Mouse (Mus musculus): ENCODE data around the gene Rp9. TPM values are rescaled to one million over a fixed set of nuclear protein-coding genes. Genes with fewer than 3 reads are reported as not detected.

Gene Rp9
- polyA plus RNA-seq, 2 experiments = 32.5 to 34.1 TPM

GRCm38 (mm10) chr9:22399021-22399420 is 70.5 kb downstream of the Rp9 start:
- H3K9me3 ChIP-seq (ENCODE audit: control insufficient read depth, low read length) = no peaks in the 10 kb centered on the region

GRCm38 (mm10) chr9:22394725-22395124 is 74.8 kb downstream of the Rp9 start:
- Histone ChIP-seq H3K9ac (replicated peaks) (no peak overlapping the region), H3K9me3 (ENCODE audit: control insufficient read depth, low read length) (no peaks in the 10 kb centered on the region), H3K4me2 (ENCODE audit: low read depth) (no peak overlapping the region), H3K4me3 (ENCODE audit: insufficient read depth in 1 of 2, low read depth in 2 of 2, low read length in 2 of 2) (no peak overlapping the region), H3K27ac (no peak overlapping the region), H3K27me3 (ENCODE audit: control insufficient read depth, insufficient read depth, low read length) (no peaks in the 10 kb centered on the region), H3K4me1 (replicated peaks; ENCODE audit: control insufficient read depth in 2 of 2, insufficient read depth in 2 of 2, low read length in 1 of 2) (peaks cover 8 to 10% of the 10 kb centered on the region in 2 experiments), H3K36me3 (replicated peaks; ENCODE audit: control insufficient read depth, insufficient read depth, low read depth) (no peaks in the 10 kb centered on the region)
- ATAC-seq (ENCODE audit: insufficient read depth) (no peak), DNase-seq (ENCODE audit: low read depth in 3 of 3, low spot score in 3 of 3) (no peak)
- 50% methylated on average over 2 of the region's 2 CpGs for whole genome bisulfite sequencing (ENCODE audit: insufficient replicate concordance)
- no peak for TF ChIP-seq EP300 (IDR thresholded peaks at IDR 0.05; ENCODE audit: low read depth)
- TF ChIP-seq CTCF (IDR thresholded peaks at IDR 0.05; ENCODE audit: low read depth) = no peak

More at GRCm38 (mm10) chr9:22399021-22399420, 70.5 kb downstream of the Rp9 start:
- Histone ChIP-seq H3K4me2 (ENCODE audit: low read depth) (no peak overlapping the region), H3K9ac (replicated peaks) (no peak overlapping the region), H3K27me3 (ENCODE audit: control insufficient read depth, insufficient read depth, low read length) (no peaks in the 10 kb centered on the region), H3K4me1 (replicated peaks; ENCODE audit: control insufficient read depth in 2 of 2, insufficient read depth in 2 of 2, low read length in 1 of 2) (no peaks in the 10 kb centered on the region), H3K36me3 (replicated peaks; ENCODE audit: control insufficient read depth, insufficient read depth, low read depth) (no peaks in the 10 kb centered on the region), H3K4me3 (ENCODE audit: insufficient read depth in 1 of 2, low read depth in 2 of 2, low read length in 2 of 2) (no peak overlapping the region), H3K27ac (no peak overlapping the region)
- DNase-seq (ENCODE audit: low read depth in 3 of 3, low spot score in 3 of 3) (no peak), ATAC-seq (ENCODE audit: insufficient read depth) (no peak)
- TF ChIP-seq EP300 (IDR thresholded peaks at IDR 0.05; ENCODE audit: low read depth) (no peak), CTCF (IDR thresholded peaks at IDR 0.05; ENCODE audit: low read depth) (no peak)
- WGBS (ENCODE audit: insufficient replicate concordance) = 60% methylated on average over 4 of the region's 4 CpGs

- Histone ChIP-seq H3K4me1 (replicated peaks; ENCODE audit: control insufficient read depth in 2 of 2, insufficient read depth in 2 of 2, low read length in 1 of 2) (peaks cover 22 to 23% of the 10 kb centered on the region in 2 experiments), H3K27ac (no peak overlapping the region), H3K9ac (replicated peaks) (no peak overlapping the region), H3K4me2 (ENCODE audit: low read depth) (no peak overlapping the region; the same call in 1 of the 2 replicates), H3K36me3 (replicated peaks; ENCODE audit: control insufficient read depth, insufficient read depth, low read depth) (peaks cover 6% of the 10 kb centered on the region), H3K9me3 (ENCODE audit: control insufficient read depth, low read length) (no peaks in the 10 kb centered on the region), H3K4me3 (ENCODE audit: insufficient read depth in 1 of 2, low read depth in 2 of 2, low read length in 2 of 2) (no peak overlapping the region), H3K27me3 (ENCODE audit: control insufficient read depth, insufficient read depth, low read length) (no peaks in the 10 kb centered on the region)
- TF ChIP-seq CTCF (IDR thresholded peaks at IDR 0.05; ENCODE audit: low read depth) = no peak
- no peak for TF ChIP-seq EP300 (IDR thresholded peaks at IDR 0.05; ENCODE audit: low read depth)
- no peak for ATAC-seq (ENCODE audit: insufficient read depth)
- WGBS (ENCODE audit: insufficient replicate concordance) = 65% methylated on average over 5 of the region's 5 CpGs
- no peak for DNase-seq (ENCODE audit: low read depth in 3 of 3, low spot score in 3 of 3)
These were observed 79.2 kb downstream of the Rp9 start for GRCm38 (mm10) chr9:22390390-22390789.

GRCm38 (mm10) chr9:22389736-22390245 is 79.8 kb downstream of the Rp9 start:
- H3K4me1 ChIP-seq (replicated peaks; ENCODE audit: control insufficient read depth in 2 of 2, insufficient read depth in 2 of 2, low read length in 1 of 2) = peaks cover 22 to 24% of the 10 kb centered on the region in 2 experiments
- ATAC-seq (ENCODE audit: insufficient read depth) = no peak
- peak overlapping the region; percentile 88 for H3K4me2 ChIP-seq (ENCODE audit: low read depth)
- H3K27me3 ChIP-seq (ENCODE audit: control insufficient read depth, insufficient read depth, low read length) = no peaks in the 10 kb centered on the region
- no peaks in the 10 kb centered on the region for H3K9me3 ChIP-seq (ENCODE audit: control insufficient read depth, low read length)
- WGBS (ENCODE audit: insufficient replicate concordance) = 40% methylated on average over 6 of the region's 6 CpGs
- H3K27ac ChIP-seq = peak overlapping the region; percentile 75
- TF ChIP-seq EP300 (IDR thresholded peaks at IDR 0.05; ENCODE audit: low read depth) = no peak
- TF ChIP-seq CTCF (IDR thresholded peaks at IDR 0.05; ENCODE audit: low read depth) = no peak
- H3K9ac ChIP-seq (replicated peaks) = peak overlapping the region; percentile 78
- H3K4me3 ChIP-seq (ENCODE audit: insufficient read depth in 1 of 2, low read depth in 2 of 2, low read length in 2 of 2) = peak overlapping the region; percentile 67 to 98; a peak in 3 of 4 replicates
- H3K36me3 ChIP-seq (replicated peaks; ENCODE audit: control insufficient read depth, insufficient read depth, low read depth) = peaks cover 7% of the 10 kb centered on the region
- no peak for DNase-seq (ENCODE audit: low read depth in 3 of 3, low spot score in 3 of 3)

GRCm38 (mm10) chr9:22389021-22389476 is 80.5 kb downstream of the Rp9 start, which contains the start of gene Anln:
TSS of gene Anln (minus strand) at chr9:22389188.
- Histone ChIP-seq H3K4me1 (replicated peaks; ENCODE audit: control insufficient read depth in 2 of 2, insufficient read depth in 2 of 2, low read length in 1 of 2) (peaks cover 24% of the 10 kb centered on the region in 2 experiments), H3K4me2 (ENCODE audit: low read depth) (peak within 1 kb of the TSS; percentile 88), H3K27me3 (ENCODE audit: control insufficient read depth, insufficient read depth, low read length) (no peaks in the 10 kb centered on the region), H3K9me3 (ENCODE audit: control insufficient read depth, low read length) (no peaks in the 10 kb centered on the region), H3K4me3 (ENCODE audit: insufficient read depth in 1 of 2, low read depth in 2 of 2, low read length in 2 of 2) (peak within 1 kb of the TSS; percentile 86 to 98), H3K27ac (peak within 1 kb of the TSS; percentile 94), H3K9ac (replicated peaks) (peak within 1 kb of the TSS; percentile 99), H3K36me3 (replicated peaks; ENCODE audit: control insufficient read depth, insufficient read depth, low read depth) (peaks cover 10% of the 10 kb centered on the region)
- peak; percentile 88 to 91 (median 90) for DNase-seq (ENCODE audit: low read depth in 3 of 3, low spot score in 3 of 3)
- WGBS (ENCODE audit: insufficient replicate concordance) = under 1% methylated on average over 44 of the region's 44 CpGs
- TF ChIP-seq CTCF (IDR thresholded peaks at IDR 0.05; ENCODE audit: low read depth) (peak; percentile 46), EP300 (IDR thresholded peaks at IDR 0.05; ENCODE audit: low read depth) (peak; percentile 34; the same call in 1 of the 2 replicates)
- ATAC-seq (ENCODE audit: insufficient read depth) = peak; percentile 93
